Mouse (Mus musculus): Measurements from ENCODE around the gene Fam155a. TPM values are rescaled to one million over a fixed set of nuclear protein-coding genes. Genes with fewer than 3 reads are reported as not detected.
"Not testable (repeated sequence)": the region's sequence is repeated elsewhere in the genome, so short reads cannot be mapped to it uniquely, and the experiment has no call there.

The Fam155a gene
- polyA plus RNA-seq, 1 experiment = not detected

DNA sequence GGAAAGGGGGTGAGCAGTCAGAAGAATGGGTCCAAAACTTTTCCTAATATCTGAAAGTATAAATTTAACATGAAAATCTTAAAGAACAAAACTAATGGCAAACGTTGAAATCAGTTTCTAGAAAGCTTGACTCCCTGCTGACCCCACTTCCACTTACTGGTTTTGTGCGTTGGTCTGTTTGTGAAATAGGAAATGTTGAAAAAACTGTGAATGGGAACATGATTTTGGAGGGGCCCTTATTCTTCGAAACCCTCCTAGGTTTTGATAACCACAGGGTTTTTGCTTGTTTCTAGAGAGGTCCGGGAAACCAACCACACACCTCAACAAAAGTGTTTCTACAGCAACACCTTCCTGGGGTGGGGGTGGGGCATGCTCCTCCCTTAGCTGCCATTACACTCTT, 368.6 kb downstream of the Fam155a start:
- H3K79me2 ChIP-seq (ENCODE audit: control insufficient read depth, insufficient read depth) = no peaks in the 10 kb centered on the region
- no peak overlapping the region for H3K4me2 ChIP-seq (ENCODE audit: low read depth)
- no peak for TF ChIP-seq MYOD1 (IDR thresholded peaks at IDR 0.05; ENCODE audit: control insufficient read depth in 1 of 3, insufficient read length in 2 of 3, low read depth in 2 of 3)
- no peak for TF ChIP-seq REST (IDR thresholded peaks at IDR 0.05; ENCODE audit: insufficient read depth, insufficient read length)
- no peak for TF ChIP-seq MYOG (IDR thresholded peaks at IDR 0.05; ENCODE audit: control insufficient read depth in 1 of 3, insufficient read depth in 1 of 3, insufficient read length in 2 of 3, low read depth in 2 of 3)
- TF ChIP-seq POLR2A (IDR thresholded peaks at IDR 0.05; ENCODE audit: insufficient read length, low read depth) = no peak
- TF ChIP-seq TCF12 (IDR thresholded peaks at IDR 0.05; ENCODE audit: insufficient read depth, poor library complexity, severe bottlenecking) = no peak
- no peak for TF ChIP-seq USF1 (IDR thresholded peaks at IDR 0.05; ENCODE audit: low read depth)
- no peak for TF ChIP-seq MAX (IDR thresholded peaks at IDR 0.05; ENCODE audit: low read depth)
- no peak for TF ChIP-seq TCF3 (IDR thresholded peaks at IDR 0.05; ENCODE audit: insufficient read length, low read depth)
- TF ChIP-seq POLR2AphosphoS2 (IDR thresholded peaks at IDR 0.05; ENCODE audit: insufficient read length, low read depth) = no peak
- TF ChIP-seq E2F4 (IDR thresholded peaks at IDR 0.05; ENCODE audit: insufficient read depth) = no peak
- TF ChIP-seq CEBPB (IDR thresholded peaks at IDR 0.05; ENCODE audit: insufficient read depth, poor library complexity, severe bottlenecking) = no peak
- no peak for TF ChIP-seq SRF (IDR thresholded peaks at IDR 0.05; ENCODE audit: control insufficient read depth, insufficient read length, low read depth)
- no peaks in the 10 kb centered on the region for H3K36me3 ChIP-seq (ENCODE audit: control insufficient read depth, insufficient read depth)
- H3K27me3 ChIP-seq (ENCODE audit: control insufficient read depth, insufficient read depth, insufficient read length) = no peaks in the 10 kb centered on the region
- no peak overlapping the region for H3K4me3 ChIP-seq
- no peak overlapping the region for H3ac ChIP-seq (ENCODE audit: control insufficient read depth, insufficient read length)

DNA sequence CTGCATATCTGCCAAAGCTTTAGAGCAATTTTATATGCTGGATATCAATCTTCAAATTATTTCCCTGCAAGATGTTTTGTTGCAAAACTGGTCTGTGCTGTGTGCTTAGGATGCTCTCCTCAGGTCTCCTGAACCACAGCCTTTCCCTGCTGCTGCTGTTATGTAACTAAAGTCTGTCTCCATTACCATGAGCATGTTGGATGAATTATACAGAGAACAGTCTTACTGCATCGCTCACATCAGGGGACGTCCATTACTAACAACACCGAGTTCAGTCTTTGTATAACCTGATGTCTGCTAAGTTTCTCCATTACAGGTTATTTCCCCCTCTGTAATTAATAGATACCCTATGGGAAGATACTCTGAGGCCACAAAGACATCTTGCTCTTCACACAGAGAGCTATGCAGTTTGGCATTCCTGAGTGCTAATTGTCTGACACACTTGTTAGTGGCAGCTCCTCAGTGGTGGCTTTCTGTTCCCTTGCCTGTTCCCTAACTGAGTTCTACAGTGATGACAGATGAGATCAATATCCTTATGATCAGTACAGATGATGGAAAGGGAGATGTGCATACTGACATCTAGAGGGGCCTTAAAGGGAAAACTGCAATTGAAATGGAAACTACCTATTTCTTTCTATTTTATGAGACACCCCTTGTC, 372.2 kb downstream of the Fam155a start:
- Histone ChIP-seq H3K27me3 (ENCODE audit: control insufficient read depth, insufficient read depth, insufficient read length) (no peaks in the 10 kb centered on the region), H3K4me3 (no peak overlapping the region), H3K36me3 (ENCODE audit: control insufficient read depth, insufficient read depth) (no peaks in the 10 kb centered on the region), H3K79me2 (ENCODE audit: control insufficient read depth, insufficient read depth) (no peaks in the 10 kb centered on the region), H3ac (ENCODE audit: control insufficient read depth, insufficient read length) (no peak overlapping the region), H3K4me2 (ENCODE audit: low read depth) (no peak overlapping the region)
- no peak for TF ChIP-seq MYOD1 (IDR thresholded peaks at IDR 0.05; ENCODE audit: control insufficient read depth in 1 of 3, insufficient read length in 2 of 3, low read depth in 2 of 3)
- no peak for TF ChIP-seq POLR2AphosphoS2 (IDR thresholded peaks at IDR 0.05; ENCODE audit: insufficient read length, low read depth)
- TF ChIP-seq TCF12 (IDR thresholded peaks at IDR 0.05; ENCODE audit: insufficient read depth, poor library complexity, severe bottlenecking) = no peak
- no peak for TF ChIP-seq MYOG (IDR thresholded peaks at IDR 0.05; ENCODE audit: control insufficient read depth in 1 of 3, insufficient read depth in 1 of 3, insufficient read length in 2 of 3, low read depth in 2 of 3)
- no peak for TF ChIP-seq REST (IDR thresholded peaks at IDR 0.05; ENCODE audit: insufficient read depth, insufficient read length)
- no peak for TF ChIP-seq E2F4 (IDR thresholded peaks at IDR 0.05; ENCODE audit: insufficient read depth)
- no peak for TF ChIP-seq MAX (IDR thresholded peaks at IDR 0.05; ENCODE audit: low read depth)
- no peak for TF ChIP-seq POLR2A (IDR thresholded peaks at IDR 0.05; ENCODE audit: insufficient read length, low read depth)
- TF ChIP-seq USF1 (IDR thresholded peaks at IDR 0.05; ENCODE audit: low read depth) = no peak
- TF ChIP-seq TCF3 (IDR thresholded peaks at IDR 0.05; ENCODE audit: insufficient read length, low read depth) = no peak
- TF ChIP-seq CEBPB (IDR thresholded peaks at IDR 0.05; ENCODE audit: insufficient read depth, poor library complexity, severe bottlenecking) = no peak
- TF ChIP-seq SRF (IDR thresholded peaks at IDR 0.05; ENCODE audit: control insufficient read depth, insufficient read length, low read depth) = no peak

- Histone ChIP-seq H3K4me3 (no peak overlapping the region), H3K27me3 (ENCODE audit: control insufficient read depth, insufficient read depth, insufficient read length) (no peaks in the 10 kb centered on the region), H3ac (ENCODE audit: control insufficient read depth, insufficient read length) (no peak overlapping the region), H3K4me2 (ENCODE audit: low read depth) (no peak overlapping the region), H3K79me2 (ENCODE audit: control insufficient read depth, insufficient read depth) (no peaks in the 10 kb centered on the region), H3K36me3 (ENCODE audit: control insufficient read depth, insufficient read depth) (no peaks in the 10 kb centered on the region)
- TF ChIP-seq SRF (IDR thresholded peaks at IDR 0.05; ENCODE audit: control insufficient read depth, insufficient read length, low read depth) = no peak
- no peak for TF ChIP-seq POLR2A (IDR thresholded peaks at IDR 0.05; ENCODE audit: insufficient read length, low read depth)
- TF ChIP-seq USF1 (IDR thresholded peaks at IDR 0.05; ENCODE audit: low read depth) = no peak
- no peak for TF ChIP-seq MYOD1 (IDR thresholded peaks at IDR 0.05; ENCODE audit: control insufficient read depth in 1 of 3, insufficient read length in 2 of 3, low read depth in 2 of 3)
Observed at GRCm38 (mm10) chr8:9398040-9398439, 372.9 kb downstream of the Fam155a start.

- no peak for TF ChIP-seq MYOD1 (IDR thresholded peaks at IDR 0.05; ENCODE audit: control insufficient read depth in 1 of 3, insufficient read length in 2 of 3, low read depth in 2 of 3)
- no peak for TF ChIP-seq MAX (IDR thresholded peaks at IDR 0.05; ENCODE audit: low read depth)
Observed at GRCm38 (mm10) chr8:9394670-9395069, 376.3 kb downstream of the Fam155a start.

DNA sequence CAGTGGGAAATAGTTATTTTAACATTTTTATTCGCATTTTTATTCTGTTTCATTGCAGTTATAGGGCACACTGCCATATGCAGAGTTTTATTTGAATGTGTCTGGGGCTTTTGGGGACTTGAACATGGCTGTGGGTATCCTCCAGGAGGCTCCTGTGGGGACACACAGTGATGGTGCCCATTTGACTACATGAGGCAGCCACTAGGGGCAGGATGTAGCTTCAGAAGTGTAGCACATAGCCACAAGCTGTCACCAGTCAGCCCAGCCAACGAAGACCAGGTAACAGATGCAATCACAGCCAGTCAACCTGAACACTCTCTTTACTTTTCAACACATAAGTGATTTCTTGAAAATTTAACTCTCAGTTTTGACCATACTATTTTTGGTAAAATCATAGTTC, 377.7 kb downstream of the Fam155a start:
- no peaks in the 10 kb centered on the region for H3K36me3 ChIP-seq (ENCODE audit: control insufficient read depth, insufficient read depth)
- H3K79me2 ChIP-seq (ENCODE audit: control insufficient read depth, insufficient read depth) = no peaks in the 10 kb centered on the region

More at GRCm38 (mm10) chr8:9394670-9395069, 376.3 kb downstream of the Fam155a start:
- Histone ChIP-seq H3K4me3 (no peak overlapping the region), H3K79me2 (ENCODE audit: control insufficient read depth, insufficient read depth) (no peaks in the 10 kb centered on the region), H3K36me3 (ENCODE audit: control insufficient read depth, insufficient read depth) (no peaks in the 10 kb centered on the region), H3K27me3 (ENCODE audit: control insufficient read depth, insufficient read depth, insufficient read length) (no peaks in the 10 kb centered on the region), H3ac (ENCODE audit: control insufficient read depth, insufficient read length) (no peak overlapping the region), H3K4me2 (ENCODE audit: low read depth) (no peak overlapping the region)

DNA sequence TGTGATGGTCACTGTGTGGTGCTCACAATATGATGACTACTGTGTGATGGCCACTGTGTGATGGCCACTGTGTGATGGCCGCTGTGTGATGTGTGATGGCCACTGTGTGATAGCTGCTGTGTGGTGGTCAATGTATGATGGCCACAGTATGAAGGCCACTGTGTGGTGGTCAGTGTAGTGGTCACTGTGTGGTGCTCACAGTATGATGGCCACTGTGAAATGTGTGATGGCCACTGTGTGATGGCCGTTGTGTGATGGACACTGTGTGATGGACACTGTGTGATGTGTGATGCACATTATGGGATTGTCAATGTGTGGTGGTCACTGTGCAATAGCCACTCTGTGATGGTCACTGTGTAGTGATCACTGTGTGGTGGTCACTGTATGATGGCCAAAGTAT, 380.7 kb downstream of the Fam155a start:
- not testable (repeated sequence) for H3K79me2 ChIP-seq (ENCODE audit: control insufficient read depth, insufficient read depth); H3K4me2 ChIP-seq (ENCODE audit: low read depth); H3K4me3 ChIP-seq; H3K27me3 ChIP-seq (ENCODE audit: control insufficient read depth, insufficient read depth, insufficient read length); H3ac ChIP-seq (ENCODE audit: control insufficient read depth, insufficient read length); H3K36me3 ChIP-seq (ENCODE audit: control insufficient read depth, insufficient read depth)

More for the DNA sequence above, 377.7 kb downstream of the Fam155a start:
- no peaks in the 10 kb centered on the region for H3K27me3 ChIP-seq (ENCODE audit: control insufficient read depth, insufficient read depth, insufficient read length)
- H3K4me2 ChIP-seq (ENCODE audit: low read depth) = no peak overlapping the region
- TF ChIP-seq TCF3 (IDR thresholded peaks at IDR 0.05; ENCODE audit: insufficient read length, low read depth) = no peak
- TF ChIP-seq SRF (IDR thresholded peaks at IDR 0.05; ENCODE audit: control insufficient read depth, insufficient read length, low read depth) = no peak
- TF ChIP-seq E2F4 (IDR thresholded peaks at IDR 0.05; ENCODE audit: insufficient read depth) = no peak
- TF ChIP-seq POLR2AphosphoS2 (IDR thresholded peaks at IDR 0.05; ENCODE audit: insufficient read length, low read depth) = no peak
- TF ChIP-seq USF1 (IDR thresholded peaks at IDR 0.05; ENCODE audit: low read depth) = no peak
- TF ChIP-seq POLR2A (IDR thresholded peaks at IDR 0.05; ENCODE audit: insufficient read length, low read depth) = no peak
- no peak for TF ChIP-seq CEBPB (IDR thresholded peaks at IDR 0.05; ENCODE audit: insufficient read depth, poor library complexity, severe bottlenecking)
- TF ChIP-seq MYOD1 (IDR thresholded peaks at IDR 0.05; ENCODE audit: control insufficient read depth in 1 of 3, insufficient read length in 2 of 3, low read depth in 2 of 3) = no peak
- TF ChIP-seq MYOG (IDR thresholded peaks at IDR 0.05; ENCODE audit: control insufficient read depth in 1 of 3, insufficient read depth in 1 of 3, insufficient read length in 2 of 3, low read depth in 2 of 3) = no peak
- no peak for TF ChIP-seq REST (IDR thresholded peaks at IDR 0.05; ENCODE audit: insufficient read depth, insufficient read length)
- no peak for TF ChIP-seq MAX (IDR thresholded peaks at IDR 0.05; ENCODE audit: low read depth)
- TF ChIP-seq TCF12 (IDR thresholded peaks at IDR 0.05; ENCODE audit: insufficient read depth, poor library complexity, severe bottlenecking) = no peak
- H3ac ChIP-seq (ENCODE audit: control insufficient read depth, insufficient read length) = no peak overlapping the region
- no peak overlapping the region for H3K4me3 ChIP-seq

Data from myocyte (in vitro differentiated cells).